ENCODE assay signal across 2 mouse cellular contexts in genomic region chr16:13345822-13346221, GRCm38 (mm10).
A peak's percentile ranks its signal among the peaks of the same experiment; 100 is the strongest.
DNase-seq lines count a peak whose midpoint lies in the region; TF ChIP-seq lines count a peak whose summit lies in the region.
"Not testable (repeated sequence)": the region's sequence is repeated elsewhere in the genome, so short reads cannot be mapped to it uniquely, and the experiment has no call there.

No protein-coding gene starts in this region.

- DNase-seq in heart, adult 11 months: peak; percentile 16
- peak; percentile 74 for DNase-seq in liver, adult 2 months (ENCODE audit: extremely low read depth, low read depth, low spot score)

- H3K27me3 ChIP-seq in liver, adult 2 months (ENCODE audit: control insufficient read depth, insufficient read depth, low read length): not testable (repeated sequence)

- not testable (repeated sequence) for H3K79me2 ChIP-seq in liver, adult 2 months (ENCODE audit: control insufficient read depth, insufficient read depth, low read length)

- not testable (repeated sequence) for H3K36me3 ChIP-seq in liver, adult 2 months (ENCODE audit: control insufficient read depth, insufficient read depth, low read length)

- not testable (repeated sequence) for H3K4me1 ChIP-seq in liver, adult 2 months (ENCODE audit: control insufficient read depth, insufficient read depth, low read length)

- not testable (repeated sequence) for TF ChIP-seq CTCF in liver, adult 2 months (IDR thresholded peaks at IDR 0.05; ENCODE audit: low read depth, low read length)

- H3K27ac ChIP-seq in liver, adult 2 months (replicated peaks; ENCODE audit: insufficient read depth, low read depth, low read length): not testable (repeated sequence)

- WGBS in liver, adult 2 months: 25% methylated on average over 2 of the region's 2 CpGs

- not testable (repeated sequence) for H3K4me3 ChIP-seq in liver, adult 2 months (ENCODE audit: insufficient read depth, low read depth, low read length)

- TF ChIP-seq POLR2A in liver, adult 2 months (IDR thresholded peaks at IDR 0.05; ENCODE audit: extremely low read depth, insufficient read depth, low read length): not testable (repeated sequence)

- not testable (repeated sequence) for H3K9ac ChIP-seq in liver, adult 2 months (ENCODE audit: low read depth, low read length)
